Mouse (Mus musculus): ENCODE measurements around the gene Aars.

DNA sequence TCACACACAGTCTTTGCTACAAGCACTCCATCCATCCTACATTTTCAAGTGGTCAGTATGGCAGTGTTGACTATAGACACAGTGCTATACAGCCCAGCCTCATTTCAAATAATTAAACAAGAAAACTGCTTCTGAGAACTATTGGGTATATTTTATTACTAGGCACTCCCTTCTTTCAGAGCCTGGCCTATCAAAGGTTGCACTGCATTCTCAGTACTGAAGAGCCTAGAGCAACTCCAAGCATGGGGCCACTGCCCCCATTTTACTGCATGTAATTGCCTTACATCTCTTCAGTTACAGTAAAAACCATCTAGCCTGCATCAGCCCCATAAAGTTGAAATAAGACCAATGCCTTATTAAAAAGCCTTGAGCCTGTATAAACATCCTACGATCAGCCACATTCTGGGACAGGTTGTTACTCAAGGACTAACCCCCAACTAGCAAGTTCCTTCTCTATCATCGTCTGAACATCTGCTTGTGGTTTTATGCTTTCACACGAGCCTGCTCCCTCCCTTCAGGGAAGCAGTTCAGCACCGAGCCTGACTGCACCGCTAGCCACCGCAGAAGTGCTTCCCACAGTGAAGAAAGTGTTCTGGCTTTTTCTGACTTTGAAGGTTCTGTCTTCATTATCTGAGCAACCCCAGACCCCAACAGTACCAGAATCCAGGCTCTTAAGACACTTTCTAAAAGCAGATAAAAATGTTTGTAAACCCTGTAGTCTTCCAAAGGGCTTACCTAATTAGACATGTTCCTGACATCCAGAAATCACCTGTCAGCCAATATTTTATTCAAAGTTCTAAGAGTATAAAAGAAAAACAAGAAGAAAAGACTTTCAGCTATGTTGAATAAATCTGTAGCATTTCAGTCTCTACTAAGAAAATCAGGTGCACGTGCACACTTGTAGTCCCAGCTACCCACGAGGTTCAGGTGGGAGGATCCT, 44.9 kb upstream of the Aars start:
- TF ChIP-seq CTCF (IDR thresholded peaks at IDR 0.05; ENCODE audit: low read depth): no peak
- TF ChIP-seq EP300 (IDR thresholded peaks at IDR 0.05; ENCODE audit: low read depth): peak; percentile 75

All from liver, embryonic 14.5 days (tissue).